ENCODE assay signal across 29 mouse cellular contexts in genomic region chr3:132717316-132717715, GRCm38 (mm10).
"Had no signal": no experiment of that assay in that cellular context is flagged by ENCODE, and none has a peak within 500 bp of the region (broad histone marks: within the 10 kb centered on the region; RNA-seq: fewer than 3 reads in every experiment).

No protein-coding gene starts in this region.

- H3K9ac ChIP-seq: embryonic facial prominence, embryonic 12.5 days; embryonic facial prominence, embryonic 13.5 days; embryonic facial prominence, embryonic 15.5 days; forebrain, embryonic 12.5 days; forebrain, embryonic 13.5 days; forebrain, embryonic 15.5 days; forebrain, postnatal 0 days had no signal

- DNase-seq: cerebellum, adult 2 months; cerebellum, adult 8-10 months; cerebellum, adult 9-10 months; cerebellum, adult 9-11 months; cerebellum, postnatal 10 days; cerebellum, postnatal 14 days; cerebellum, postnatal 25 days; cerebellum, postnatal 36 days; embryo, embryonic 11 days; forebrain, postnatal 0 days; gastrocnemius, adult 2 months; gastrocnemius, postnatal 10 days; gastrocnemius, postnatal 14 days; gastrocnemius, postnatal 25 days; gastrocnemius, postnatal 36 days; heart, adult 11 months; heart, adult 18-20 months; heart, adult 2 months had no signal

- H3K27ac ChIP-seq: embryonic facial prominence, embryonic 12.5 days; embryonic facial prominence, embryonic 13.5 days; embryonic facial prominence, embryonic 15.5 days; forebrain, embryonic 10.5 days; forebrain, embryonic 12.5 days; forebrain, embryonic 13.5 days; forebrain, embryonic 15.5 days; gastrocnemius, adult 2 months; heart, adult 2 months; heart, embryonic 10.5 days had no signal

- H3K9me3 ChIP-seq: embryonic facial prominence, embryonic 12.5 days; embryonic facial prominence, embryonic 13.5 days; embryonic facial prominence, embryonic 15.5 days; forebrain, embryonic 10.5 days; forebrain, embryonic 12.5 days; forebrain, embryonic 13.5 days; forebrain, embryonic 15.5 days; heart, embryonic 10.5 days had no signal

- ATAC-seq: forebrain, embryonic 13.5 days; forebrain, embryonic 14.5 days; forebrain, embryonic 15.5 days; forebrain, embryonic 16.5 days; forebrain, postnatal 0 days had no signal

- H3K4me2 ChIP-seq: embryonic facial prominence, embryonic 12.5 days; embryonic facial prominence, embryonic 13.5 days; embryonic facial prominence, embryonic 15.5 days; forebrain, embryonic 12.5 days; forebrain, embryonic 13.5 days; forebrain, embryonic 15.5 days had no signal

- H3K27me3 ChIP-seq: embryonic facial prominence, embryonic 12.5 days; embryonic facial prominence, embryonic 13.5 days; embryonic facial prominence, embryonic 15.5 days; forebrain, embryonic 12.5 days; forebrain, embryonic 13.5 days; forebrain, embryonic 15.5 days had no signal

- H3K4me1 ChIP-seq: embryonic facial prominence, embryonic 12.5 days; embryonic facial prominence, embryonic 13.5 days; embryonic facial prominence, embryonic 15.5 days; forebrain, embryonic 10.5 days; forebrain, embryonic 12.5 days; forebrain, embryonic 13.5 days; forebrain, embryonic 15.5 days; heart, embryonic 10.5 days had no signal

- H3K4me3 ChIP-seq: embryonic facial prominence, embryonic 12.5 days; embryonic facial prominence, embryonic 13.5 days; embryonic facial prominence, embryonic 15.5 days; erythroblast, embryonic 14.5 days; forebrain, embryonic 10.5 days; forebrain, embryonic 12.5 days; forebrain, embryonic 13.5 days; forebrain, embryonic 15.5 days; gastrocnemius, adult 2 months; heart, adult 2 months; heart, embryonic 10.5 days had no signal
